Mouse (Mus musculus) heart, adult 18-20 months (tissue): Measurements from ENCODE around the gene Gm7544. TPM values are rescaled to one million over a fixed set of nuclear protein-coding genes. Genes with fewer than 3 reads are reported as not detected.
"Not testable (repeated sequence)": the region's sequence is repeated elsewhere in the genome, so short reads cannot be mapped to it uniquely, and the experiment has no call there.

Experiments
- DNase-seq, 2 experiments: peaks; one replicate each; pipeline ENCODE4 v3.0.0; 2021 to 2022; ENCODE audit warnings: mixed read lengths in 1 of 2
- total RNA-seq, 2 experiments: library from RNA; stranded (reverse); gene quantifications; 2 replicates each; pipeline ENCODE4 v1.2.3; 2021

The Gm7544 gene
- total RNA-seq, 2 experiments from 2014 or later: not detected

- DNase-seq: not testable (repeated sequence)
These were observed 42.4 kb downstream of the Gm7544 start for GRCm38 (mm10) chr1:82913434-82913833.

GRCm38 (mm10) chr1:82913025-82913424 is 42.8 kb downstream of the Gm7544 start, which contains the start of gene A030005L19Rik:
TSS of gene A030005L19Rik (plus strand) at chr1:82913325.
- DNase-seq: no peak

DNA sequence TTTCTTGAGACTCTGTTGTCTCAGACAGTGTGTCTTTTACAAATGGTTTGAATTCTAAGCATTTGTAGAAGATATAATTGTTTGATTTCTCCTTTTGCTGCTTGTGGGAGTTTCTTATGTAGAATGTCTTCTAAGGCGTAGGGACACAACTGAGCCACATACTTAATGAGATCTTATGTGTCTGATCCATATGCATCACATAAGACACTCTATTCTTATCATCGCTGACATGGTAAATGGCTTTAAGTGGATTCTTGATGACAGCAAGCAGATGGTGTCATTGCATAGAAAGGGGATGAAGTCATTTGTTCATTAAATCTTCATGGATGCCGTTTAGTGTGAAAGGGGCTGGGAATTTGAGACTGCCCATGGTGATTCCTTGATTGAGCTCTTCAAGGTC is 49.9 kb downstream of the Gm7544 start:
- no peak for DNase-seq

Other genes with a start within 250 kb of the Gm7544 start
- 100 to 1,000 TPM; 162 to 180 TPM for gene Mff, start 231.1 kb downstream of the Gm7544 start, total RNA-seq
- gene Tm4sf20, start 187.6 kb downstream of the Gm7544 start, total RNA-seq: not detected
- not detected for gene Gm47791, start 184.8 kb downstream of the Gm7544 start, total RNA-seq
- 10 to 100 TPM; 27.3 to 27.5 TPM for gene Agfg1, start 116.5 kb downstream of the Gm7544 start, total RNA-seq
- not detected for gene A030005L19Rik, start 42.7 kb downstream of the Gm7544 start, total RNA-seq
- gene A030014E15Rik, start 31.1 kb downstream of the Gm7544 start, total RNA-seq: not detected
- not detected for gene Gm6217, start 24.6 kb downstream of the Gm7544 start, total RNA-seq
- not detected for gene A030003K21Rik, start 12.6 kb downstream of the Gm7544 start, total RNA-seq
- not detected for gene Gm47955, start 4.3 kb upstream of the Gm7544 start, total RNA-seq
- not detected for gene Gm47959, start 44.5 kb upstream of the Gm7544 start, total RNA-seq
- gene Slc19a3, start 82.4 kb upstream of the Gm7544 start, total RNA-seq: under 1 TPM; 0.51 to 0.55 TPM
- not detected for gene Krtap28-10, start 86.5 kb upstream of the Gm7544 start, total RNA-seq
- not detected for gene Gm47969, start 88.9 kb upstream of the Gm7544 start, total RNA-seq
- gene A030005K14Rik, start 103.4 kb upstream of the Gm7544 start, total RNA-seq: not detected
- gene Krtap28-13, start 104.9 kb upstream of the Gm7544 start, total RNA-seq: not detected
- gene Ccl20, start 160.8 kb upstream of the Gm7544 start, total RNA-seq: under 1 TPM in 1 of 2 experiments, not detected in 1; 0.64 TPM
- not detected for gene Daw1, start 203.7 kb upstream of the Gm7544 start, total RNA-seq